Comparison of ENCODE assay signal across 8 mouse cellular contexts in genomic region chr3:66986287-66986560, GRCm38 (mm10). TPM values are rescaled to one million over a fixed set of nuclear protein-coding genes. Genes with fewer than 3 reads are reported as not detected.
A peak's percentile ranks its signal among the peaks of the same experiment; 100 is the strongest.
DNase-seq lines count a peak whose midpoint lies in the region; ATAC-seq and TF ChIP-seq lines count a peak whose summit lies in the region.

No protein-coding gene starts in this region.

- no peak overlapping the region for H3K27ac ChIP-seq in heart, embryonic 12.5 days (ENCODE audit: poor library complexity, severe bottlenecking)
- H3K27ac ChIP-seq in forebrain, embryonic 16.5 days (ENCODE audit: low read length): no peak overlapping the region
- H3K27ac ChIP-seq in liver, postnatal 0 days (ENCODE audit: low read depth): no peak overlapping the region

- peaks cover 17% of the 10 kb centered on the region for H3K27me3 ChIP-seq in heart, embryonic 12.5 days (replicated peaks)
- peaks cover 24% of the 10 kb centered on the region for H3K27me3 ChIP-seq in E14TG2a.4 (ENCODE audit: insufficient read depth, low read length)
- peaks cover 14% of the 10 kb centered on the region for H3K27me3 ChIP-seq in forebrain, embryonic 16.5 days (replicated peaks; ENCODE audit: control insufficient read depth, insufficient read depth, low read length)
- H3K27me3 ChIP-seq in liver, postnatal 0 days (ENCODE audit: insufficient read depth, low read length): peaks cover 32% of the 10 kb centered on the region

- TF ChIP-seq CTCF in E14TG2a.4 (conservative IDR thresholded peaks at IDR 0.05; ENCODE audit: low read length): no peak
- no peak for TF ChIP-seq CTCF in liver, postnatal 0 days (IDR thresholded peaks at IDR 0.05; ENCODE audit: low read depth)

- 11% methylated on average over 1 of the region's 1 CpGs for WGBS in heart, embryonic 12.5 days
- WGBS in forebrain, embryonic 16.5 days: 0% methylated on average over 1 of the region's 1 CpGs
- WGBS in liver, postnatal 0 days (ENCODE audit: insufficient replicate concordance): 6% methylated on average over 1 of the region's 1 CpGs

- peak overlapping the region; percentile 73 for H3K4me2 ChIP-seq in heart, embryonic 12.5 days
- peak overlapping the region; percentile 82 for H3K4me2 ChIP-seq in forebrain, embryonic 16.5 days (ENCODE audit: low read length)
- H3K4me2 ChIP-seq in liver, postnatal 0 days (ENCODE audit: low read depth, low read length): peak overlapping the region; percentile 74

- H3K4me3 ChIP-seq in heart, embryonic 12.5 days: peak overlapping the region; percentile 85
- H3K4me3 ChIP-seq in E14TG2a.4 (replicated peaks; ENCODE audit: low read length): peak overlapping the region; percentile 84
- peak overlapping the region; percentile 95 for H3K4me3 ChIP-seq in forebrain, embryonic 16.5 days (replicated peaks; ENCODE audit: low read length)
- peak overlapping the region; percentile 79 for H3K4me3 ChIP-seq in liver, postnatal 0 days (ENCODE audit: low read depth, low read length)

- intact Hi-C loops in heart, postnatal 25 days (cut with DNase I): loop anchor here (10.0 kb wide), 1 partner anchor 589 kb away; no protein-coding TSS in a partner anchor

- peak overlapping the region; percentile 88 for H3K9ac ChIP-seq in heart, embryonic 12.5 days
- H3K9ac ChIP-seq in forebrain, embryonic 16.5 days (replicated peaks; ENCODE audit: low read depth, low read length): peak overlapping the region; percentile 89
- peak overlapping the region; percentile 76 for H3K9ac ChIP-seq in liver, postnatal 0 days (replicated peaks)

- H3K36me3 ChIP-seq in heart, embryonic 12.5 days: no peaks in the 10 kb centered on the region
- no peaks in the 10 kb centered on the region for H3K36me3 ChIP-seq in E14TG2a.4 (ENCODE audit: insufficient read depth, low read length)
- H3K36me3 ChIP-seq in forebrain, embryonic 16.5 days (ENCODE audit: control insufficient read depth, insufficient read depth): no peaks in the 10 kb centered on the region
- H3K36me3 ChIP-seq in liver, postnatal 0 days (replicated peaks; ENCODE audit: insufficient read depth, low read length): no peaks in the 10 kb centered on the region

- no peak for TF ChIP-seq EP300 in liver, postnatal 0 days (IDR thresholded peaks at IDR 0.05; ENCODE audit: low read depth)

- ATAC-seq in heart, embryonic 12.5 days (ENCODE audit: insufficient number of reproducible peaks, low FRiP score): no peak
- no peak for ATAC-seq in forebrain, embryonic 16.5 days
- no peak for ATAC-seq in liver, postnatal 0 days

- DNase-seq in heart, postnatal 25 days (ENCODE audit: low spot score): no peak
- no peak for DNase-seq in liver, postnatal 0 days
- no peak for DNase-seq in adrenal gland, postnatal 36 days
- DNase-seq in frontal cortex, postnatal 36 days (ENCODE audit: low spot score in 2 of 2): no peak
- DNase-seq in adrenal gland, postnatal 10 days: no peak

- H3K4me1 ChIP-seq in heart, embryonic 12.5 days (replicated peaks): peaks cover 17% of the 10 kb centered on the region
- peaks cover 21% of the 10 kb centered on the region for H3K4me1 ChIP-seq in E14TG2a.4 (replicated peaks; ENCODE audit: low read depth, low read length)
- peaks cover 18% of the 10 kb centered on the region for H3K4me1 ChIP-seq in forebrain, embryonic 16.5 days (replicated peaks; ENCODE audit: control insufficient read depth, insufficient read depth, low read length)
- H3K4me1 ChIP-seq in liver, postnatal 0 days (ENCODE audit: insufficient read depth): peaks cover 9% of the 10 kb centered on the region; the same call in 1 of the 2 replicates

- H3K9me3 ChIP-seq in heart, embryonic 12.5 days (replicated peaks): no peaks in the 10 kb centered on the region
- H3K9me3 ChIP-seq in E14TG2a.4 (ENCODE audit: low read length): peaks cover 9% of the 10 kb centered on the region; the same call in 1 of the 2 replicates
- no peaks in the 10 kb centered on the region for H3K9me3 ChIP-seq in forebrain, embryonic 16.5 days (ENCODE audit: control insufficient read depth, low read length)
- H3K9me3 ChIP-seq in liver, postnatal 0 days (ENCODE audit: low read length): no peaks in the 10 kb centered on the region

RNA-seq across cellular contexts. Expression of gene Shox2, which starts 4.7 kb away (rescaled TPM):
- polyA plus RNA-seq in heart, embryonic 12.5 days (2016; fragmentation: Nextera tagmentation; extraction: Ambion mirVana): 5.1 and 6.3 TPM in 2 replicates
- total RNA-seq in heart, postnatal 25 days (2021): 1 to 10 TPM; 1.0 to 1.1 TPM
- polyA plus RNA-seq in forebrain, embryonic 16.5 days (2015; fragmentation: Nextera tagmentation; extraction: Ambion mirVana): 1.0 TPM in 2 replicates
- 0.68 and 0.69 TPM in 2 replicates for polyA plus RNA-seq in liver, postnatal 0 days (2015; fragmentation: Nextera tagmentation; extraction: Ambion mirVana)
- total RNA-seq in adrenal gland, postnatal 36 days (2021): 1 to 10 TPM; 1.4 to 3.7 TPM
- total RNA-seq in adrenal gland, postnatal 10 days (2021): 1 to 10 TPM in 1 of 2 experiments, under 1 TPM in 1; 0.75 to 5.7 TPM

RNA-seq across cellular contexts. Expression of gene Rsrc1, which starts 5.0 kb away (rescaled TPM):
- 26.3 and 29.4 TPM in 2 replicates for polyA plus RNA-seq in heart, embryonic 12.5 days (2016; fragmentation: Nextera tagmentation; extraction: Ambion mirVana)
- total RNA-seq in heart, postnatal 25 days (2021): 10 to 100 TPM in 1 of 2 experiments, 1 to 10 TPM in 1; 8.9 to 13.8 TPM
- polyA plus RNA-seq in forebrain, embryonic 16.5 days (2015; fragmentation: Nextera tagmentation; extraction: Ambion mirVana): 24.3 and 26.3 TPM in 2 replicates
- polyA plus RNA-seq in liver, postnatal 0 days (2015; fragmentation: Nextera tagmentation; extraction: Ambion mirVana): 9.9 and 10.8 TPM in 2 replicates
- total RNA-seq in adrenal gland, postnatal 36 days (2021): 10 to 100 TPM; 29.2 to 29.7 TPM
- total RNA-seq in adrenal gland, postnatal 10 days (2021): 10 to 100 TPM; 25.2 to 30.0 TPM
